Mouse (Mus musculus): ENCODE measurements at regions not wholly inside any gene's neighbourhood (a gene's known extent, or its start where the extent isn't known, plus 50 kb on each side); places are given as distances from the start of the nearest gene placed in this dataset.

GRCm38 (mm10) chr13:52019647-52020046, 173.2 kb downstream of the Gadd45g start:
- DNase-seq: no peak

GRCm38 (mm10) chr13:52021150-52021549, 174.7 kb downstream of the Gadd45g start:
- DNase-seq: no peak

DNA sequence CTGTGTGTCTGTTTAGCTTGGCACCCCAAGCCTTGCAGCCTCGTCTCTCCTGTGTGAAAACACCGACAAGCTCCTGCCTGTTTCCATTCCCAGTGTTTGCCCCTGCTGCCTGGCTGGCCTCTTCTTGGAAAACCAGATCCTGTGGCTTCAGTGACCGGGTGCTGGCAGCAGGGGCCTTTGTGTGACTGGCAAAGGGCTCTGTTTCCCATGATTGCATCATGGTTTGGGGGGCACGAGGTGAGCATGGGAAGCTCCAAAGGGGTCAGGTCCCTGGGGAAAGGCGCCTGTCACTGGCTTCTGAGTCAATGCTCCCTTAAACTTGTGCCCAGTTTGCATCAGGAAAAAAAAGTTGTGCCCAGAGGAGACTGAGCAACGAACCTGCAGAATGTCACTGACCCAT, 175.3 kb downstream of the Gadd45g start:
- no peak for DNase-seq

- DNase-seq: no peak
These were observed 176.1 kb downstream of the Gadd45g start for GRCm38 (mm10) chr13:52022529-52022928.

- DNase-seq: peak; percentile 71 to 79
These were observed 177.9 kb downstream of the Gadd45g start for GRCm38 (mm10) chr13:52024349-52024748.

DNA sequence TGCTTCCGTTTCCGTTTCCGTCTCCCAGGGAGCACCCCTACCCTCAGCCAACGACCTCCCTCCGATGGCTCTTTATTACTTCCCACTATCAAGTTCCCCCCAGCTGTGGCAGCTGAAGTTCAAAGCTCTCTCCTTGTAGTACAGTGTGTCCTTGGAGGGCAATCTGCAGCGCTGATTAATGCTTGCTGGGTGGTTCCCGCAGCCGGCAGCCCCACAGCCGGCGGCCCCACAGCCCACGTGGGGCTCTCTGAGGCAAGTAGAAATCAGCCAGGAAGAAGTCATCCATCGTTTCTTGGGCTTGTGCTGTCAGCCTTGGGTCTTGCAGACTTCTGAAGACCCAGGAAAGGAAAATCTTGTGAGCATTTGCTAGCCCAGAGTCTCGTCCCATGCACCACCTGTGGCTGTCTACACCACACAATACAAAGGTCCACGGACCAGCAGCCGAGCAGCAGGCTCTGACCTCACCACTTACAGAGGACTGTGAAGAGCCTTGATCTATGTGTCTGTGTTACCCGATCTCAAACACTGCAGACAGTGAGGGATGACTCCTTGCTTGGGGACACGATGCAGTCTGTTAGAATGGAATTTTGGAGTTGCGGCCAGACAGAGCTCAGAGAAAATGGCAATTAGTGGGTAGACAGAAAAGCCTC, 178.5 kb downstream of the Gadd45g start:
- peak; percentile 50 to 69 for DNase-seq

GRCm38 (mm10) chr13:52025482-52025848, 179.0 kb downstream of the Gadd45g start:
- no peak for DNase-seq

- DNase-seq: no peak
These were observed 179.8 kb downstream of the Gadd45g start for GRCm38 (mm10) chr13:52026291-52026690.

DNA sequence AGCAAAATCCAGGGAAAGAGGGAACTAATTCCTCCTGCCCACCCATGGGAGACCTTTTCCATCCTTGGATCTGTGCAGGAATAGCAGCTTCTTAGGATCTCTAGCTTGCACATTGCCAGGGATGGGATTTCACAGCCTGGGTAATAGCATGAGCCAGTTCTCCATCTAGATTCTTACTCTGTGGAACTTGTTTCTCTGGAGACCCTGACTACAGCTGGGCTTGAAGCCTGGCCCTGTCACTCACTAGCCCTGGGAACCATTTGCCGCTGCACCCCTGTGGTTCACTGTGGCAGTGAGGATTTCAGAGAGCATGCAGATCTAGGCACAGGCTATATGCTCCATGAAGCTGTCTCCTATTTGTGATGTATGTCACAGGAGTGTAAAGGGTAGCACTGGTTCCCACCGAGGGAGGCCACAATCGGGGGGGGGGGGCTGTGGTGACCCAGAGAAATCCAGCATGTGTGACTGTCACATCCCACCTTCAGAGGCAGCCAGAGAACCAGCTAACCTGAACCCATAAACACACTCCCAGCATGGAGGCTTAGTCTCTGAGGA, 183.5 kb downstream of the Gadd45g start:
- no peak for DNase-seq

GRCm38 (mm10) chr13:52031465-52031864, 185.0 kb downstream of the Gadd45g start:
- DNase-seq: peak in 1 of 2 experiments; percentile 55

DNA sequence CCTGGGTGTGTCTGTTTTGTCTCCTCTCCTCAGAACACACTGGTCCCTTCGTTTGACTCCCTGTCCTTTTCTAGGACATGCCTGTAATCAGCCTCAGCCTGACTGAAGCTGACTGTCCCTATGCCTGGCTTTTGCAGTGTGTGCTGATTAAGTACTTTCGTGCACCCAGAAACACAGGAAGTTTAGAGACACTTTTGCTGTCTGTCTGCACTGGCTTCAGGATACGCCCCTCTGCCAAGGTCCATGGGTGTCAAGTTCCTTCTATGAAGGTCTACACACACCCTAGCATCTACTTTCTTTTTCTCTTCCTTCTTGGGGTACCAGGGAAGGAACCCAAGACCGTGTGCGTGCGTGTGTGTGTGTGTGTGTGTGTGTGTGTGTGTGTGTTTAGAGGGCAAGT, 189.3 kb downstream of the Gadd45g start:
- DNase-seq: no peak

DNA sequence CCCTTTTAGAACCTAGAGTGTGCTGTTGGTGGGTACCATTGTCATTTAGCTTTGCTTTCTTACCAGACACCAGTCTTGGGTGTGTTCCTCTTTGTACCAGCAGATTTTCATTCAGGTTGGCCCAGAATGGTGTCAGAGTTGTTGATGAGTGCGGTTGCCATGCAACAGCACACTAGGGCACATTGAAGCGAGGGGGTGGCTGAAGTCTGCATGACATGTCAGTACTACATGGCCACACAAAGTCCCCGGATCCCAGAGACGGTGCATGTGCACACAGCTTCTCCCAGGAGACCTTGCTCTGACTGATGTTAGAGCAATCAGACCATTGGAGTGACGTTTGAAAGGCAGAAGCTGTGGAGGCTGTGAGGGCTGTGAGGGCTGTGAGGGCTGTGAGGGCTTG, 189.9 kb downstream of the Gadd45g start:
- no peak for DNase-seq

GRCm38 (mm10) chr13:52037218-52037617, 190.7 kb downstream of the Gadd45g start:
- DNase-seq: no peak

GRCm38 (mm10) chr13:52041467-52042421, 195.3 kb downstream of the Gadd45g start:
- DNase-seq: peak; percentile 71 to 81

DNA sequence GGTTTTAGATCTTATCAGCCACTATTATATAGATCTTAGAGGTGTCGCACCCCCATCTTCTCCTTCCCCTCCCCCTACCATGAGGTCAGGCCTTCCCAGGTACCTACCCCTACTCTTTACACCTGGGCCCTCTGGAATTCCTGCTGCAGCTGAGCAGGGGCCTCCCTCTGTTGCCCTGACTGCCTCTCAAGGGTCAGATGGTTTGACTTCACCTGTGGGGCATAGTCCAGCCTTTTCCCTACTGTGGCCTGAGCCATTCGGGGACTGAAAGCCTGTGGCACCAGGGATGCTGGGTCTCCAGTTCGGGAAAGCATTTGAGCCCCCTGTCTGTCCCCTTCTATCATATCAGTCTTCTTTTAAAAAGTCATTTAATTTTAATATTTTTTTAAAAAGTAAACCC, 196.4 kb downstream of the Gadd45g start:
- no peak for DNase-seq

- no peak for DNase-seq
These were observed 197.4 kb downstream of the Gadd45g start for GRCm38 (mm10) chr13:52043916-52044315.

DNA sequence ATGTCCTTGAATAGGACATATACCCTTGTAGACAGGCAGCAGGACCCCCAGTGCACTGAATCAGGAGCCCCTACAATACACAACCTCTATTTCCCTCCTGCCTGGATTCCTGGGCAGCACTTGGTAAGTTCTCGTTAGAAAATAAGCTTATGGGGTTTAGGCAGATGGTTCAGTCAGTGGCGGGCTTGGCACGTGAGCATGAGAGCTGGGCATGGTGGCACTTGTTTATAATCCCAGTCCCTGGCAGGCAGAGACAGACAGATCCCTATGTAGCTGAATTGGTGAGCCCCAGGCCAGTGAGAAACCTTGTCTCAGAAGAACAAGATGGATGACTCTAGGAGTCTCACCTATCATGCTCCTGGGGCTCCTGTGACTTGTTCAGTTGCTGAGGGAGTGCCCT, 198.9 kb downstream of the Gadd45g start:
- no peak for DNase-seq

GRCm38 (mm10) chr13:52046020-52046419, 199.5 kb downstream of the Gadd45g start:
- no peak for DNase-seq

- peak in 1 of 2 experiments; percentile 46 for DNase-seq
These were observed 200.2 kb downstream of the Gadd45g start for GRCm38 (mm10) chr13:52046700-52047099.

GRCm38 (mm10) chr13:52047937-52048336, 201.5 kb downstream of the Gadd45g start:
- DNase-seq: no peak

- no peak for DNase-seq
These were observed 202.3 kb downstream of the Gadd45g start for GRCm38 (mm10) chr13:52048777-52049176.

- no peak for DNase-seq
These were observed 202.8 kb downstream of the Gadd45g start for GRCm38 (mm10) chr13:52049249-52049648.

- DNase-seq: no peak
These were observed 209.3 kb downstream of the Gadd45g start for GRCm38 (mm10) chr13:52055741-52056140.

DNA sequence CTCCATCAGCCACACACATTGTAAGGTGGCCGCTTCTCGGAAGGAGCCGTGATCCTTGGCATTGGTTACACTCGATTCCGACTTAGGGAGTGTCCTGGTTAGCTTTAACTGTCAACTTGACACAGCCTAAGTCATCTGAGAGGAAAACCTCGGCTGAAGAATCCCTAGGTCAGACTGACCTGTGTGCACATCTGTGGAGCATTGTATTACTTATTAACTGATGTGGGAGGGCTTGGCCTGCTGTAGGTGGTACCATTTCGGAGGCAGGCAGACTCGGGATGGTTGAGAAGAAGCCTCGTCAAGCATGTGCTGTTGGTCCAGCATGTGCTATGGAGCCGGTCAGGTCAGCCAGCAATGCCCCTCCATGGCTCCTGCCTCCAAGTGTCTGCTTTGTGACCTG, 211.0 kb downstream of the Gadd45g start:
- DNase-seq: peak in 1 of 2 experiments; percentile 37

Measured in kidney, postnatal 4 days (tissue).